Mouse (Mus musculus) embryo, embryonic 10 days (tissue): ENCODE results near the gene Arnt2.

ENCODE experiments used
- DNase-seq: peaks from one replicate; pipeline ENCODE4 v3.0.0-alpha.2; 2015; ENCODE audit warnings: low spot score

Gene Arnt2

GRCm38 (mm10) chr7:84397320-84397719 is 12.7 kb downstream of the Arnt2 start:
- no peak for DNase-seq

GRCm38 (mm10) chr7:84396581-84396980 is 13.4 kb downstream of the Arnt2 start:
- DNase-seq = no peak

DNA sequence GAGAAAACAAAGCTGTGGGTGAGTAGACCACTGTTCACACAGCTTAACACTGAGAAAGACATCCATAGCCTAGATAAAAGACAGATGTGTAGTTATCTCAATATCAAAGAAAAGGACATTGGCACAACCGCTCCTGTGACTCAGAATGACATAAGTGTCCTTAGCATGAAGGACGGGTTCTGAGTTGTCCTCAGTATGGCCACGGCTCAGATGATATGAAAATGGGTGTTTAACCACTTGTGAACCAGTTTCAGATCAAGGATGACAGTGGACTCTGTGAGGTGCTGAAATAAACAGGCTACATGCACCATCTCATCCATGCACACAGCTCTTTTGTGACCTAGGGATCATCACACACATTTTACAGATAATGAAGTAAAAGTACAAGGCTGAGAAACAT is 22.1 kb downstream of the Arnt2 start:
- no peak for DNase-seq

DNA sequence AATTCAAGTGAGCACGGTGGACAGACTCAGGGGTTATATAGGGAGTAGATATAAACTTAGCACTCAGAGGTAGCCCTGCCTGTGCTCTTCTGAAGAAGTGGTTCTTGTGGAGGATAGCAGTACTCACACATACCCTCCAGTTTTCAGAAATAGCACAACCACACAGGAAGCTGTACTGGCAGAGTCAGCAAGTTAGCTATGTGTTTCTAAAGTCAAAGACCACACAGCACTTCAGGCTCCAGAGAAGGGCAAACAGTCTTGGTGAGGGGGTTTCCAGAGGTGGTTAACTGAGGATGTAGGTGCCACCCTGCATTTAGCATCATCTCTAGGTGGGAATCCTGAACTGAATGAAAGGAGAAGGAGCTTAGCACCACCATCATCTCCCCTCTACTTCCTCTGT is 23.5 kb downstream of the Arnt2 start:
- no peak for DNase-seq

DNA sequence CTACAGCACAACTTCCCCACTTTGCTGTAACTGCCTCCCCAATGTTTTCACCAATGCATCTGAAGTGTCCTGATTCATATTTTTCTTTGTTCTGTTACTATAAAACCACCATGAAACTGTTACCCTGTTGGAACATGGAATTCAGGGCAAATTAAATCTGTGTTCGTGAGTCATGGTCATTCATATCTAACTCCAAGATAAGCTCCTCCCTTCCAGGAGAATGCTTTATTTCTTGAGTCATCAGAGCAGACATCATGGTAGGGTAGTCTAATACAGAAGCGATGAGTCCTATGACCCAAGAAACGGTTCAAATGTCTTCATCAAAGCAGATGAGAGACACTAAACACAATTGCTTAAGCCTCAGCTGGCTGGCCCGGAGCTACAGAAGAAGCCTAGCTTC is 25.2 kb downstream of the Arnt2 start:
- DNase-seq = no peak

DNA sequence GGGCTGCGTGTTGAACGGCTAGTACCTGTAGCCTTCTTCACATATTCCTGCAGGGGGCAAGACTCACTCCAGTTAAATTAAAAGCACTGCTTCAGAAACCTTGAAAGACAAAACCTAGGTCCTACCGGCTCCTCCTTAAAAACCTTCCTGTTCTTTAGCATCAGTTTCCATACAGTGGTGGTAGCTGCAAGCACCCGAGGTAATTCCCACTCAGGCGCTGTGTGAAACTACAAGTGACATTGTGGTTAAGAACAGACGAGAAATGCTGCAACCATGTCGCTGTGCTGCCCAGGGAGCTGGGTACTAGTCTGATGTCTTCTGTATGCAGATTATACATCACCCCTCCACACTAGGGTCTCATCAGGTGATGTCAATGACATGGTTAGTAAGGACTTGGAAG is 25.9 kb downstream of the Arnt2 start:
- no peak for DNase-seq

- DNase-seq = no peak
Observed at GRCm38 (mm10) chr7:84382346-84382745, 27.6 kb downstream of the Arnt2 start.

DNA sequence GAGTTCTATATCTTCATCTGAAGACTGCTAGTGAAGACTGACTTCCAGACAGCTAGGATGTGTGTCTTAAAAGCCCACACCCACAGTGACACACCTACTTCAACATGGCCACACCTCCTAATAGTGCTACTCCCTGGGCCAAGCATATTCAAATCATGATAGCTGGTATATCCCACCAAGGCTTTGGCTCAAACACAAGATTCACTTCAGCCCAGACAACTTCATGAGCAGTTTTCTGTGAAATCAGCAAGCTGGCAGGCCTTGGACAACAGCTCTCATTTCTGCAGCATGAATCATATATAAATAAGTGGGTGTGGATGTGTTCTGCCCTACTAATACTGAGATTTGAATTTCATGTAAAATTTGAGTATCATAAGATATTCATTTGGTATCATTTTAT is 29.2 kb downstream of the Arnt2 start:
- DNase-seq = no peak

- no peak for DNase-seq
Observed at GRCm38 (mm10) chr7:84377330-84377729, 32.6 kb downstream of the Arnt2 start.

- no peak for DNase-seq
Observed at GRCm38 (mm10) chr7:84373691-84374090, 36.3 kb downstream of the Arnt2 start.

- no peak for DNase-seq
Observed at GRCm38 (mm10) chr7:84372871-84373270, 37.1 kb downstream of the Arnt2 start.

- no peak for DNase-seq
Observed at GRCm38 (mm10) chr7:84372280-84372679, 37.7 kb downstream of the Arnt2 start.

DNA sequence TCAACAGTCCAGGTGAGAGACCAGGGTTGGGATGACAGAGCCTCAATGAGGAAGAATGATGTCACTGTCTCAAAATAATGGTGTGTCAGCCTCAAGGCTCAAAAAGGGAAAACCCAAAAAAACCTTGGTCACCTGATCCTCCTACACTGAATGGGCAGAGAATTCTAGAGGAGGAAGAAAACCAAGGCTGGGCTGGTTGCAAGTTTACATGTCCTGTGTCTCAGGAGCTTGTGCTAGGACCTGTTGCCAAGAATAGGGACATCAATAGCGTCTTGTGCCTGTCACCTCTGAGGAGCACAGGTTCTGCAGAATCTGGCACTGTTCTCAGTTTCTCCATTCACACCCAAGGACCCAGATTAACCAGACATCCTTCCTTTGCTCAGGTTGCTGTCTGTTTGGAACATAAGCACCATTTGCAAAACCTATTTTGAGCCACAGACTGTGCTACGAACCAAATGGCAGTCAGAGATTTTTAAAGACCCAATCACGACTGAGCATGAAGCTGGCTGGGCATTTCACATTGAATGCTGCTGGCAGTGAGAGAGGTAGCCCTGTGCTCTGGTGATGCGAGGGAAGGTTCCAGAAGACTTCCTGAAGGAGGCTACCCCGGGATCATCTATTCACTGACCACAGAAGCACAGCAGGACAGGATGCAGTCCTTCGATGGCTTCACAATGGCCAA is 38.9 kb downstream of the Arnt2 start:
- no peak for DNase-seq

GRCm38 (mm10) chr7:84366251-84366650 is 43.7 kb downstream of the Arnt2 start:
- DNase-seq = no peak

GRCm38 (mm10) chr7:84362711-84363110 is 47.3 kb downstream of the Arnt2 start:
- DNase-seq = no peak

DNA sequence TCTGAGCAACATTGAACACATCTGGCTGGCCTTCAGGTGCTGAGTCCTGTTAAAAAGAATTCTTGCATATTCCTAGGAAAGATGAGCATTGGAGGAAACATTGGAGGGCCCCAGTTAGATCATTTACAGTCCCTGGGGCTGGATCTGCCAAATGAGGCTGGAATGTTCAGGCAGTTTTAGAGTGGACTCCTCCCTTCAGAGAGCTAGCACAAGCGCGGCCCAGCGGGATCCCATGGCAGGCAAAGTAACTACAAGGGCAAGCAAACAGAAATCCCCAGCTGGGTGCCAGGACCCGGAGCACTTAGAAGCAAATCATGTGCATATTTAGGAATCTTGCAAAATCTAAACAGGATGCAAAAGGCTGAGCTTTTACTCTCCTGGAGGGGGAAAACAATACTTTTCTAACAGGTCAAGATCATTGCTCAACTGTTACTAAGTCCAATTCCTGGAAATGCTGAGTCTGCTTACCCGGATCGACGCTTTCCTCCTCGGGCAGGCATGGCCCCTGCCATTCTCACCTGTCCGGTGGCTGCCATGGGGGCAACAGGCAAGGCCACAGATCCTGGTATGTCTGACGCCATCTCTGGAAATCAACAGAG is 48.8 kb downstream of the Arnt2 start:
- no peak for DNase-seq

DNA sequence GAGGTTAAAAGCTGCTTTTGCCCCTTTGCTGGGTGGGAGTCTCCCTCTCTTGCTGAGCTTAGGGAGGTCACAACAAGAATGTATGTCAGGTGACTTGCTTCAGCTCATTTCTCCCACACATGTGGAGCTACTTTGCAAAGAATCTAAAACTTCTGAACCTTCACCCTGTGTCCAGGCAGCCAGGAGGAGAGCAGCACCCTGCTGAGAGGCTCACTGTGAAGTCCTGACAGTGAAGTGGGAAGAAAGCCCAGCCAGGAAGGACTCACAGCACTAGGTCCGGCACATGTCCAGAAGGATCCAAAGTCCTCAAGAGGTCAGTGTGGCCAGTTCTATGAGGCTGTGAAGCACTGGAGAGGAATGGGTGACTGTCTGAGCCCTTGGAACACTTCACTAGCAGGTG is 51.5 kb downstream of the Arnt2 start:
- DNase-seq = no peak

DNA sequence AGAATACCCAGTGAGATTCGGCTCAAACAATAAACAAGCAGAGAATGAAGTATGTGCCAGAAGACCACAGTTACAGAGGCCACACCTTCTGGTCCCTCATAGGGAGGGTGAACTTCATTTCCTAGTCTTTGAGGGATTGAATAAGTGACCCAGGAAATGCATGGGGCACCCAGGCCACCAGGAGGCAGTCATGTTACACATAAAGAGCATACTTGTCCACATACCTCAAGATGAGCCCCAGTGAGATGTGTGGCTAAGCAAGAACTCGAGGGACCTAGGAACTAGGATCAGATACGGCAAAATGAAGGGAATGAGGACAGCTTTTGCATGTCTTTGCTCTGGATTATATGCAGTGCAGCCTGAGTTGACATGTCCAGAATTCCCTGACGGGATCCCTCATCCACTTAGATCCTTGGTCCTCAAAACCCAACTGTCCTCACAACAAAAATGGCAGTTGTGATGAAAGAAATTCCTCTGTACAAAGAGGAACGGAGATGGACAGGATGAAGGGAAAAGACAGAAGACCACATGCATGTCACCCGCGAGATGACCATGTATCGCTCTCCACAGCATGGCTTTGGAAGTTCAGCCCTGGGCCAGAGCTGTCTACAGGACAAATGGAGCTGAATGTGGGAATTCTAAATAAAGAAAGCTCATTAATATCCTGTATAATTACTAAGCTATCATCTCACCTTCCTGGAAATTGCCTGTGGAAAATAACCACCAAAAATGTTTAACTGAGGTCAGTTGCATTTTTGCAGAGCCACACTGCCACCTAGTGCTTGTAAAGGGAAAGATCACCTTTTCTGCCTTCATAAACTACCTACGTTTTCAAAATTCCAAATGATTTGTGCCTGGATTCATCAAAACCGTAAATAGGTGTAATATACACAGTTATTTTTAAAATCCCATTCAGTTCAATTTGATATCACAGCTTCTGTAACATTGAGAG is 54.1 kb downstream of the Arnt2 start:
- DNase-seq = peak; percentile 73

GRCm38 (mm10) chr7:84354890-84355289 is 55.1 kb downstream of the Arnt2 start:
- DNase-seq = no peak

DNA sequence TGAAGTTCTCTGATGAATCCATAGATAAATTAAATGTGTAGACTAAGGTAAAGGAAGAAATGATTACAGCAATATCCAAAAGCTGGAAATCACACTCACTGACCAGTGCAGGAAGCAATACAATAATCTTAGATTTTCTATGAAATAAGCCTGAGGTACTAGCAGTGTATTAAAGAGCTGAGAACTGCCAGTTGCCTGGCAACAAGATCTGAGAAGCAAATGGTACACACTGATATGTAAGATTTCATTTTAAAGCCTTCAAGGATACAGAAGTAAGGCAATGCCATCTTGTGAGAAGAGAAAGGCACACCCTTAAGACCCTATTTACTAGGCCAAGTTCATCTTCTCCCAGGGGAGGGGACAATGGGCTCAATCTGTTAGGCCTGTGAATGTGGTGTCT is 59.4 kb downstream of the Arnt2 start:
- DNase-seq = no peak

DNA sequence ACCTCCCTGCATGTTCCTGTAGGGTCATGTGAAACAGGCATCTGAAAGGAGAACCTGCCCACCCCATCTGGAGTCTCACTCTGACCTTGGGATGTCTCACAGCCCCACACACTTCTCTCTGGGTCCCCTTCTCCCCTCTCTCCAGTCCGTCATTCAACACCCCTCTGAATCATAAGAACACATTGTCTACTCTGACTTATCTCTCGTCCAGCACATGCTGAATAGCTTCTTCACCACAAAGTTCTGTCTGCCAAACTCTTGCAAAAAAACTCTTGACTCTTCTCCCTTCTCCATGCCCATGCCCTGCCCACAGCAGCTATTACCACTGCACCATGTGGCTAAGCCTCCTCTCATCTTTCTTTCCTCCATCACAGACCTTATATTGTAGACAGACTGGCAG is 60.0 kb downstream of the Arnt2 start:
- DNase-seq = no peak

DNA sequence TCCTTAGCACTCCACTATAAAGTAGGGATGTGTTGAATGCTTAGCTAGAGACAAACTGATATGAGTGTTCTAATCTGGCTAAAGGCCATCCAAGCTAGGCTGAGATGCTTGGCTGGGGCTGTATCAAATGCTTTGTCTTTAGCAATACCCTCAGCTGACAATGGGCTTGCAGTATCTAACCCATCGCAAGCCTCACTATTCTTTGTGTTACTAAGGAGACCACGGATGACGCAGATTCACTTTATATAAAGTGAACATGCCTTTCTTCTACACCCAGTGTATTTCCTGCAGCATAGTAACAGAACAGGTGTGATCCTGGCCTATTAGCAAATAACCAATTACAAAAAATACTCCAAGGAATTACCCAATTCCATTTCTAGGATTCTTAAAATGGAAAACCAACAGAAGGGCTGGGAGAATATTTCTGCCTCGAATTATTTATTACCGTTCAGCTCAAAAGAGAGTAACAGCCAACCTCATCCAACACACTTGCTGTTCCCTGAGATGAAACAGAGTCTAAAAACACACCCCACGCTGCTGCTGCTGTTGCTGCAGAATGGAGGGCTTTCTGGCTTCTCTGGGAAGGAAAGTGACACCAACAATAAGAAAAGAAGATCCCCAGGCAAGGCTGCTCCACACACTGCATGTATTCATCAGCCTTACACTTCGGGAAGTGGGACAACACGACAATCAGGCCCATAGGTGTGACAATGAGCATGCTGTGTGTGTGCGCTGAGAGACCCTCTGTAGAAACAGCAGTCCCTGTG is 61.6 kb downstream of the Arnt2 start:
- no peak for DNase-seq
